Mouse (Mus musculus) adipocyte (in vitro differentiated cells): ENCODE measurements at regions not wholly inside any gene's neighbourhood (a gene's known extent, or its start where the extent isn't known, plus 50 kb on each side); places are given as distances from the start of the nearest gene placed in this dataset.

ENCODE experiments used
- DNase-seq: peaks from one replicate; pipeline ENCODE4 v3.0.0-alpha.2; 2016; ENCODE audit warnings: low spot score

- no peak for DNase-seq
Measured at GRCm38 (mm10) chr15:40223272-40223671, 89.1 kb downstream of the 9330182O14Rik start.

- no peak for DNase-seq
Measured at GRCm38 (mm10) chr15:40241764-40242163, 107.6 kb downstream of the 9330182O14Rik start.

- no peak for DNase-seq
Measured at GRCm38 (mm10) chr15:40248966-40249365, 114.8 kb downstream of the 9330182O14Rik start.

GRCm38 (mm10) chr15:40259433-40259832 is 125.3 kb downstream of the 9330182O14Rik start:
- DNase-seq, result no peak

GRCm38 (mm10) chr15:40279021-40279420 is 144.9 kb downstream of the 9330182O14Rik start:
- no peak for DNase-seq

GRCm38 (mm10) chr15:40280551-40280950 is 146.4 kb downstream of the 9330182O14Rik start:
- DNase-seq, result no peak

- no peak for DNase-seq
Measured at GRCm38 (mm10) chr15:40281078-40281720, 147.0 kb downstream of the 9330182O14Rik start.

- DNase-seq, result no peak
Measured at GRCm38 (mm10) chr15:40291602-40292001, 157.4 kb downstream of the 9330182O14Rik start.

GRCm38 (mm10) chr15:40312226-40312625 is 178.1 kb downstream of the 9330182O14Rik start:
- peak; percentile 6 for DNase-seq

- peak; percentile 2 for DNase-seq
Measured at GRCm38 (mm10) chr15:40339746-40340145, 205.6 kb downstream of the 9330182O14Rik start.

GRCm38 (mm10) chr15:40340269-40340668 is 206.1 kb downstream of the 9330182O14Rik start:
- no peak for DNase-seq

GRCm38 (mm10) chr15:40351473-40351872 is 217.3 kb downstream of the 9330182O14Rik start:
- no peak for DNase-seq

GRCm38 (mm10) chr15:40354802-40355487 is 220.8 kb downstream of the 9330182O14Rik start:
- no peak for DNase-seq

- DNase-seq, result no peak
Measured at GRCm38 (mm10) chr15:40356096-40356495, 221.9 kb downstream of the 9330182O14Rik start.

GRCm38 (mm10) chr15:40358341-40358740 is 224.2 kb downstream of the 9330182O14Rik start:
- DNase-seq, result no peak

GRCm38 (mm10) chr15:40361849-40362533 is 227.8 kb downstream of the 9330182O14Rik start:
- no peak for DNase-seq

- no peak for DNase-seq
Measured at GRCm38 (mm10) chr15:40364221-40364621, 230.1 kb downstream of the 9330182O14Rik start.

GRCm38 (mm10) chr15:40365613-40366012 is 231.4 kb downstream of the 9330182O14Rik start:
- no peak for DNase-seq

GRCm38 (mm10) chr15:40367026-40367425 is 232.9 kb downstream of the 9330182O14Rik start:
- no peak for DNase-seq

- no peak for DNase-seq
Measured at GRCm38 (mm10) chr15:40368746-40369145, 234.6 kb downstream of the 9330182O14Rik start.

GRCm38 (mm10) chr15:40371486-40371885 is 237.3 kb downstream of the 9330182O14Rik start:
- no peak for DNase-seq

GRCm38 (mm10) chr15:40386526-40386925 is 252.4 kb downstream of the 9330182O14Rik start:
- no peak for DNase-seq

GRCm38 (mm10) chr15:40387746-40388145 is 253.6 kb downstream of the 9330182O14Rik start:
- no peak for DNase-seq
